Mouse (Mus musculus) C2C12 (cell line): ENCODE results near the gene Atg5.

ENCODE experiments used
- CEBPB ChIP-seq: IDR thresholded peaks from one replicate; pipeline ENCODE4 v1.6.1; 2011; ENCODE audit warnings: low read depth, mild to moderate bottlenecking, control low read depth, moderate library complexity
- CTCF ChIP-seq: IDR thresholded peaks from one replicate; pipeline ENCODE4 v1.5.1; 2011; ENCODE audit not compliant: control insufficient read depth, insufficient read depth, insufficient read length
- MAX ChIP-seq: IDR thresholded peaks from one replicate; pipeline ENCODE4 v1.6.1; 2011; ENCODE audit warnings: mild to moderate bottlenecking, control low read depth
- MYOD1 ChIP-seq: IDR thresholded peaks from one replicate; pipeline ENCODE4 v1.6.1; 2011; ENCODE audit warnings: low read depth; ENCODE audit not compliant: control insufficient read depth, insufficient read length
- MYOG ChIP-seq: IDR thresholded peaks from one replicate; pipeline ENCODE4 v1.6.1; 2011; ENCODE audit not compliant: control insufficient read depth, insufficient read length; ENCODE audit errors: extremely low read depth
- USF1 ChIP-seq: IDR thresholded peaks from one replicate; pipeline ENCODE4 v1.6.1; 2011; ENCODE audit warnings: low read depth, mild to moderate bottlenecking, control low read depth, moderate library complexity

DNA sequence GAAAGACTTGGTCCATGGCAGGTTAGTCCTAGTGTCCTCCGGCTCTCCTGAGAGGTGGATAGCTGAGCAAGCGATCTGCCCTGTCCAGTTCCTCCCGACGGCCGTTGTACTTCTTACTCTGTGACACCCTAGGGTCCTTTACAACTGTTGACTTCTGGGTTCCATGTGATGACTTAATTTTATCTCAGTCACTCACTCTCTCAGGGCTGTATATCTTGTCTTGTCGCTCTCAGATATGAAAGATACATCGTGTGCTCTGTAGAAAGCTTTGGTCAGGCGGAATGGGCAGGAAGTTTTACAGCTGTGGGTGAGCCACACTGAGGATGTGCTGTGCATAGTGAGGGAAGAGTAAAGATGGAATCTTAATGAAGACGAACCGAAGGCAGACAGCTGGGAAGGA, 86.2 kb downstream of the Atg5 start:
- TF ChIP-seq CTCF (no peak), MAX (no peak), MYOD1 (no peak), CEBPB (no peak), MYOG (no peak), USF1 (no peak)
